Mouse (Mus musculus): ENCODE measurements around the gene 6430571L13Rik. TPM values are rescaled to one million over a fixed set of nuclear protein-coding genes. Genes with fewer than 3 reads are reported as not detected.

Gene 6430571L13Rik
- total and polyA plus RNA-seq, 2 experiments = 0.46 to 1.6 TPM

- Histone ChIP-seq H3K4me3 (ENCODE audit: insufficient read depth, low read depth, low read length) (no peak overlapping the region), H3K27me3 (ENCODE audit: control insufficient read depth, insufficient read depth, low read length) (no peaks in the 10 kb centered on the region), H3K79me2 (ENCODE audit: control insufficient read depth, insufficient read depth, low read length) (peaks cover 12% of the 10 kb centered on the region; the same call in 1 of the 2 replicates), H3K9ac (ENCODE audit: low read depth, low read length) (peak overlapping the region; percentile 34; the same call in 1 of the 2 replicates), H3K36me3 (ENCODE audit: control insufficient read depth, insufficient read depth, low read length) (peaks cover 23% of the 10 kb centered on the region), H3K27ac (replicated peaks; ENCODE audit: insufficient read depth, low read depth, low read length) (no peak overlapping the region; the same call in 1 of the 2 replicates), H3K4me1 (ENCODE audit: control insufficient read depth, insufficient read depth, low read length) (peaks cover 50% of the 10 kb centered on the region)
- WGBS = 75% methylated on average over 7 of the region's 7 CpGs
- TF ChIP-seq CTCF (IDR thresholded peaks at IDR 0.05; ENCODE audit: low read depth, low read length) (no peak), POLR2A (IDR thresholded peaks at IDR 0.05; ENCODE audit: extremely low read depth, insufficient read depth, low read length) (no peak)
- DNase-seq (ENCODE audit: extremely low read depth, low read depth, low spot score) = no peak
These were observed 40.6 kb upstream of the 6430571L13Rik start for GRCm38 (mm10) chr9:107299783-107300182.

DNA sequence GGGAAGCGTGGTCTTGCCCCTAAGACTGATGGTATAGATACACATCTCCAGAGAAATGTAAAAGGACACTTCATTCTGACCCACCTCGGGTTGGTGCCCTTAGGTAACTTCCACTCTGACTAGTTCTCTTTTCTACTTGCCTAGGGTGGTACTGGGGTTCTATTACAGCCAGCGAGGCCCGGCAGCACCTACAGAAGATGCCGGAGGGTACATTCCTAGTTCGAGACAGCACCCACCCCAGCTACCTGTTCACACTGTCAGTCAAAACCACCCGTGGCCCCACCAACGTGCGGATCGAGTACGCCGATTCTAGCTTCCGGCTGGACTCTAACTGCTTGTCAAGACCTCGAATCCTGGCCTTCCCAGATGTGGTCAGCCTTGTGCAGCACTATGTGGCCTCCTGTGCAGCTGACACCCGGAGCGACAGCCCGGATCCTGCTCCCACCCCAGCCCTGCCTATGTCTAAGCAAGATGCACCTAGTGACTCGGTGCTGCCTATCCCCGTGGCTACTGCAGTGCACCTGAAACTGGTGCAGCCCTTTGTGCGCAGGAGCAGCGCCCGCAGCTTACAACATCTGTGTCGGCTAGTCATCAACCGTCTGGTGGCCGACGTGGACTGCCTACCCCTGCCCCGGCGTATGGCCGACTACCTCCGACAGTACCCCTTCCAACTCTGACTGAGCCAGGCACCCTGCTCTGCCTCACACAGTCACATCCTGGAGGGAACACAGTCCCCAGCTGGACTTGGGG, 40.0 kb upstream of the 6430571L13Rik start:
- H3K4me1 ChIP-seq (ENCODE audit: control insufficient read depth, insufficient read depth, low read length) = peaks cover 51% of the 10 kb centered on the region
- DNase-seq (ENCODE audit: extremely low read depth, low read depth, low spot score) = no peak
- TF ChIP-seq POLR2A (IDR thresholded peaks at IDR 0.05; ENCODE audit: extremely low read depth, insufficient read depth, low read length) = no peak
- TF ChIP-seq CTCF (IDR thresholded peaks at IDR 0.05; ENCODE audit: low read depth, low read length) = no peak
- H3K27me3 ChIP-seq (ENCODE audit: control insufficient read depth, insufficient read depth, low read length) = no peaks in the 10 kb centered on the region
- peaks cover 23% of the 10 kb centered on the region for H3K36me3 ChIP-seq (ENCODE audit: control insufficient read depth, insufficient read depth, low read length)
- H3K9ac ChIP-seq (ENCODE audit: low read depth, low read length) = peak overlapping the region; percentile 21
- H3K27ac ChIP-seq (replicated peaks; ENCODE audit: insufficient read depth, low read depth, low read length) = no peak overlapping the region; the same call in 1 of the 2 replicates
- H3K79me2 ChIP-seq (ENCODE audit: control insufficient read depth, insufficient read depth, low read length) = peaks cover 12% of the 10 kb centered on the region; the same call in 1 of the 2 replicates
- 90% methylated on average over 30 of the region's 30 CpGs for WGBS
- H3K4me3 ChIP-seq (ENCODE audit: insufficient read depth, low read depth, low read length) = no peak overlapping the region

DNA sequence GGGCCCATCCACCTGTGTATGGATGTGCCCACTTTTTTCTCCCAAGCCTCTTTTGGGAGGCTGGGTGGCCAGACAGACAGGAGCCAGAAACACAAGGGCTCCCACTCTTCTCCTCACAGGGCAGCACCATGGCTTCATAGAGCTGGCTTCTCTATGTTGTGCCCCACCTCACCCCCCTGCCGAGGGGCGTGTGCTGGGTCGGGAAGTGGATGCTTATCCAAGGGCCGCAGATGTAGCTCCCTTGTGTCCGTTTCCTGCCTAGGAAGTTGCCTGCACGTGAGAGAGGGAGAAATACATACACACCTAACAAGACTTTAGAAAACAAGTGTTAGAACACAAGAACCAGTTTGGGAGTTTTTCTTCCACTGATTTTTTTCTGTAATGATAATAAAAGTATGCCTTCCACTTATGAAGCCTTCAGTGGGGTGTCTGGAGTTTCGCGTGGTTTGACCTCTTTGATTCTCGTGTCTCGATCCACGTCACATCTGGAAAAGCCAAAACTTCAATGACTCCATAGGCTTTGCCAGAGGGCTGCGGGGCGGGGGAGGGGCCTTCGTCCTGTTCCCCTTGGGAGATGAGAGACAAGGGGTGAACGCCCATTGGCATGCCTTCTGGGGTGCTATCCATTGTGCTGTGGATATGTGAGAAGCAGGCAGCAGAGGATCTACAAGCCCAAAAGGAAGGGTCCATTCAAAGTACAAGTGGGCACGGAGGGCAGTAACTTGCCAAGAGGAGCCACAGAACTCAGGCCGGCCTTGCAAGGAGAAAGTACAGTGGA, 38.7 kb upstream of the 6430571L13Rik start:
- no peak for DNase-seq (ENCODE audit: extremely low read depth, low read depth, low spot score)
- peaks cover 59% of the 10 kb centered on the region for H3K4me1 ChIP-seq (ENCODE audit: control insufficient read depth, insufficient read depth, low read length)
- H3K4me3 ChIP-seq (ENCODE audit: insufficient read depth, low read depth, low read length) = no peak overlapping the region
- H3K36me3 ChIP-seq (ENCODE audit: control insufficient read depth, insufficient read depth, low read length) = peaks cover 23% of the 10 kb centered on the region
- H3K79me2 ChIP-seq (ENCODE audit: control insufficient read depth, insufficient read depth, low read length) = peaks cover 12% of the 10 kb centered on the region; the same call in 1 of the 2 replicates
- H3K27me3 ChIP-seq (ENCODE audit: control insufficient read depth, insufficient read depth, low read length) = no peaks in the 10 kb centered on the region
- 0 out of 2 replicates have a peak overlapping the region, but pooled peaks have one; percentile 5 for H3K9ac ChIP-seq (ENCODE audit: low read depth, low read length)
- WGBS = 80% methylated on average over 17 of the region's 17 CpGs
- no peak for TF ChIP-seq CTCF (IDR thresholded peaks at IDR 0.05; ENCODE audit: low read depth, low read length)
- TF ChIP-seq POLR2A (IDR thresholded peaks at IDR 0.05; ENCODE audit: extremely low read depth, insufficient read depth, low read length) = no peak
- H3K27ac ChIP-seq (replicated peaks; ENCODE audit: insufficient read depth, low read depth, low read length) = peak overlapping the region; percentile 19; the same call in 1 of the 2 replicates

- 55% methylated on average over 7 of the region's 7 CpGs for WGBS
- H3K4me3 ChIP-seq (ENCODE audit: insufficient read depth, low read depth, low read length) = no peak overlapping the region
- no peaks in the 10 kb centered on the region for H3K27me3 ChIP-seq (ENCODE audit: control insufficient read depth, insufficient read depth, low read length)
- no peak overlapping the region for H3K9ac ChIP-seq (ENCODE audit: low read depth, low read length)
- H3K27ac ChIP-seq (replicated peaks; ENCODE audit: insufficient read depth, low read depth, low read length) = 0 out of 2 replicates have a peak overlapping the region, but pooled peaks have one; percentile 51
- H3K4me1 ChIP-seq (ENCODE audit: control insufficient read depth, insufficient read depth, low read length) = peaks cover 68% of the 10 kb centered on the region
- no peak for DNase-seq (ENCODE audit: extremely low read depth, low read depth, low spot score)
- peaks cover 23% of the 10 kb centered on the region for H3K36me3 ChIP-seq (ENCODE audit: control insufficient read depth, insufficient read depth, low read length)
- peaks cover 12% of the 10 kb centered on the region; the same call in 1 of the 2 replicates for H3K79me2 ChIP-seq (ENCODE audit: control insufficient read depth, insufficient read depth, low read length)
- TF ChIP-seq POLR2A (IDR thresholded peaks at IDR 0.05; ENCODE audit: extremely low read depth, insufficient read depth, low read length) (no peak), CTCF (IDR thresholded peaks at IDR 0.05; ENCODE audit: low read depth, low read length) (no peak)
These were observed 37.8 kb upstream of the 6430571L13Rik start for GRCm38 (mm10) chr9:107302592-107302991.

DNA sequence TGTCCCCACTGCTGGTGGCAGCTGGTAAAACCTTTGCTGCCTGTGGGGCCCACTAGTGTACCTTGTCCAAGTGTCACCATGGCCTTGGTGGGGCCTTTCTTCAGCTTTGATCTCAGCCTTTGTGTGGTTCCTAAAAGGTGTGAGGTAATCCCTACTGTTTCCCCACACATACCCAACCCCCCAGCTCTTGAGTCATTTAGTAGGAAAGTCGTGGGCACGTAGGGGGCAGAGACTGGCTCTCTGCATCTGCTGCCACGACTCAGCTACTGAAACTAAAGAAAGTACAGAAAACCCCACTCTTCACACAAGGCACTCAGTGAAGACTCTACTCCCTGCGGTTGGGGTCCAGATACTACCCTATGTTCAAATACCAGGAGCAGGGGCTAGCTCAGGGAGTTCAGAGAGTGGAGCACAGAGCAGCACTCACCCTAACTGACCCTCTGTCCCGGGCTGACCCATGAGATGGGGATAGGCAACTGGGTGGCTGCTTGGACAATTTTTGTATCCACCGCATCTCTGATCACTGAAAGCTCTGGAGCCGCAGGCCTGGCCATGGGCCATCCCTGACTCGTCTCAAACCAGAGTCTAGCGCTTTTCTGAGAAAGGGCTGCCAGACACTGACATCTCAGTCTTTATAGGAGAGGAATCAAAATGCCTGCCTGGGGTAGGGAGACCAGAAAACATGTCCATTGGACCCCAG, 37.1 kb upstream of the 6430571L13Rik start:
- Histone ChIP-seq H3K4me1 (ENCODE audit: control insufficient read depth, insufficient read depth, low read length) (peaks cover 72% of the 10 kb centered on the region), H3K79me2 (ENCODE audit: control insufficient read depth, insufficient read depth, low read length) (peaks cover 12% of the 10 kb centered on the region; the same call in 1 of the 2 replicates), H3K27me3 (ENCODE audit: control insufficient read depth, insufficient read depth, low read length) (no peaks in the 10 kb centered on the region), H3K27ac (replicated peaks; ENCODE audit: insufficient read depth, low read depth, low read length) (peak overlapping the region; percentile 51), H3K9ac (ENCODE audit: low read depth, low read length) (no peak overlapping the region), H3K36me3 (ENCODE audit: control insufficient read depth, insufficient read depth, low read length) (peaks cover 23% of the 10 kb centered on the region), H3K4me3 (ENCODE audit: insufficient read depth, low read depth, low read length) (no peak overlapping the region)
- TF ChIP-seq POLR2A (IDR thresholded peaks at IDR 0.05; ENCODE audit: extremely low read depth, insufficient read depth, low read length) = no peak
- no peak for TF ChIP-seq CTCF (IDR thresholded peaks at IDR 0.05; ENCODE audit: low read depth, low read length)
- DNase-seq (ENCODE audit: extremely low read depth, low read depth, low spot score) = no peak
- WGBS = 32% methylated on average over 9 of the region's 9 CpGs

Measured in liver, adult 2 months (tissue).